Mouse (Mus musculus) lung, postnatal 0 days (tissue): ENCODE measurements at regions not wholly inside any gene's neighbourhood (a gene's known extent, or its start where the extent isn't known, plus 50 kb on each side); places are given as distances from the start of the nearest gene placed in this dataset.
A peak's percentile ranks its signal among the peaks of the same experiment; 100 is the strongest.
"Not testable (repeated sequence)": the region's sequence is repeated elsewhere in the genome, so short reads cannot be mapped to it uniquely, and the experiment has no call there.

Source experiments
- ATAC-seq: fragments of 200-750 bp; cut with Nextera tagmentation; 2 replicates; pipeline ENCODE4 v1.8.0; 2017; ENCODE audit warnings: moderate library complexity
- DNase-seq: peaks from one replicate; pipeline ENCODE4 v3.0.0-alpha.2; 2016; ENCODE audit warnings: low spot score
- H3K27ac ChIP-seq: fragments of 300-500 bp; sonication (generic); 2 replicates; pipeline ENCODE4 v1.5.1; 2014; ENCODE audit warnings: antibody characterized with exemption, mild to moderate bottlenecking, low read length, mixed read lengths
- H3K27me3 ChIP-seq: fragments of 300-500 bp; sonication (generic); replicated peaks from 2 replicates; pipeline ENCODE4 v1.6.1; 2014; ENCODE audit warnings: low read length, mixed read lengths; ENCODE audit not compliant: insufficient read depth
- H3K36me3 ChIP-seq: fragments of 300-500 bp; sonication (generic); 2 replicates; pipeline ENCODE4 v1.6.1; 2014; ENCODE audit warnings: low read length, mixed read lengths; ENCODE audit not compliant: insufficient read depth
- H3K4me1 ChIP-seq: fragments of 300-500 bp; sonication (generic); 2 replicates; pipeline ENCODE4 v1.6.1; 2014; ENCODE audit warnings: antibody characterized with exemption, low read depth, low read length, mixed read lengths; ENCODE audit not compliant: insufficient read depth
- H3K4me2 ChIP-seq: fragments of 300-500 bp; sonication (generic); replicated peaks from 2 replicates; pipeline ENCODE4 v1.6.1; 2014; ENCODE audit warnings: low read depth, mild to moderate bottlenecking, low read length, moderate library complexity, mixed read lengths
- H3K4me3 ChIP-seq: fragments of 300-500 bp; sonication (generic); 2 replicates; pipeline ENCODE4 v1.5.1; 2014; ENCODE audit warnings: low read depth, low read length
- H3K9ac ChIP-seq: fragments of 300-500 bp; sonication (generic); replicated peaks from 2 replicates; pipeline ENCODE4 v1.6.1; 2014; ENCODE audit warnings: low read depth, mild to moderate bottlenecking
- H3K9me3 ChIP-seq: fragments of 300-500 bp; sonication (generic); 2 replicates; pipeline ENCODE4 v1.6.1; 2016; ENCODE audit warnings: low read length, mixed read lengths
- CTCF ChIP-seq: IDR thresholded peaks from 2 replicates; pipeline ENCODE4 v1.5.1; 2016; ENCODE audit warnings: antibody characterized with exemption, mild to moderate bottlenecking
- EP300 ChIP-seq: IDR thresholded peaks from 2 replicates; pipeline ENCODE4 v1.6.1; 2016; ENCODE audit warnings: antibody characterized with exemption, mild to moderate bottlenecking, control low read depth
- WGBS: fragments of 180-500 bp; shearing (Covaris S2); extraction: QIAGEN DNeasy Blood & Tissue Kit; methylation state at CpG from one replicate; pipeline ENCODE4 v1.1.7; 2014; 5-methylcytosine and 5-hydroxymethylcytosine counted together

DNA sequence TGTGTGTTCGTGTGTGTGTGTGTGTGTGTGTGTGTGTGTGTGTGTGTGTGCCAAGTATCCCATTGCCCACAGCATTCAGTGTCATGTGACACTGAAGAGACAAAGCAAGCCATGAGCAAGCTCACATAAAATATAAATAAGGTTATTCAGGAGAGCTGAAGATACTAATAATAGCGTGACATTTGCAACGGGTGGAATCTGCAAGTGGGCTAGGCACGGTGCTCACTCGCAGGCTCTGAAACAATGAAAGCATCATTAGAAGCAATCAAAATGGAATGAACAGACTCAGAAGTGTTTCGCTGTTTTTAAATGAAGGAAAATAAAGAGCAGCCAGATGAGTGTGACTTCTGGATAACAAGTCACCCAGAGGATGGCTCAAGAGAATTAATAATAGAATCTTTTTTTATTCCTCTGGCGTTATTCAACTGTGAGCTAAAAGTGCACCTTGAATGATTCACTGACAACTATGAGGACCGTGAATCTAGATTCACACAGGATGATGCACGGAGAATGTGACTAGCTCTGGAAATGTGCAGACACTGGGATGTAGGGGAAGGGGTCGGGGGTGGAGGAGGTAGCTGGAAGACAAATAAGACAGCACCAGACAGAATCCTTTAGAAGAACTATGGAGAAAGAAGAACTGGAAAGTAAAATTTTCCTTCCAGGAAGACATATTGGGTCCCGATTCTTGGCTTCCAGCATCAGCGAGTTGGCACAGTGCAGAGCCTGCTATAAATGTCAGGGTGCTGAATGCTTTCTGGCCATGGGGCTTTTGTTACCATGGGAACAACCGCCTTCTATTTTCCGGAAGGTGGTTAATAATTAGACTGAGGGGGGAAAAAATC is 55.3 kb downstream of the Actbl2 start:
- no peaks in the 10 kb centered on the region for H3K9me3 ChIP-seq
- ATAC-seq (no peak), DNase-seq (no peak)
- H3K4me1 ChIP-seq: no peaks in the 10 kb centered on the region
- WGBS: 69% methylated on average over 14 of the region's 14 CpGs
- H3K36me3 ChIP-seq: no peaks in the 10 kb centered on the region
- TF ChIP-seq EP300: no peak
- TF ChIP-seq CTCF: no peak
- H3K27ac ChIP-seq: no peak overlapping the region
- no peaks in the 10 kb centered on the region for H3K27me3 ChIP-seq
- no peak overlapping the region for H3K4me3 ChIP-seq
- H3K9ac ChIP-seq: no peak overlapping the region
- no peak overlapping the region for H3K4me2 ChIP-seq

DNA sequence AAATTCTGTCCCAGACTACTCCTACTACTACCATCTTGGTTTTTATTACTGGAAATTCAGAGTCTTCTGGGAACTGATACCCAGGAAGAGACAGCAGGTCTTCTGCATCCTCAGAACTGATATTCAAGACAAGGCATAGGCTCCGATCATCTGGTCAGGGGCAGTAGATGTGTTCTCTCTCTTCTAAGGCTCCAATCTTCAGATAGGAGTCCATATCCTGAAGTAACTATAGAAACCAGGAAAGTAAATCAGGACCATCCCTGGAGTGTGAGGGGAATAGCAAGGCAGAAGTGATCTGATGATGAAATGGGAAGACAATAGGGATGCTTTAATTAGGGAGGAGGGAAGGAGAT is 55.9 kb downstream of the Actbl2 start:
- no peak overlapping the region for H3K4me2 ChIP-seq
- H3K4me3 ChIP-seq: no peak overlapping the region
- H3K9ac ChIP-seq: no peak overlapping the region
- 90% methylated on average over 1 of the region's 1 CpGs for WGBS
- no peaks in the 10 kb centered on the region for H3K9me3 ChIP-seq
- no peaks in the 10 kb centered on the region for H3K27me3 ChIP-seq
- TF ChIP-seq CTCF: no peak
- TF ChIP-seq EP300: no peak
- no peak overlapping the region for H3K27ac ChIP-seq
- DNase-seq: no peak
- no peaks in the 10 kb centered on the region for H3K36me3 ChIP-seq
- no peaks in the 10 kb centered on the region for H3K4me1 ChIP-seq
- no peak for ATAC-seq

DNA sequence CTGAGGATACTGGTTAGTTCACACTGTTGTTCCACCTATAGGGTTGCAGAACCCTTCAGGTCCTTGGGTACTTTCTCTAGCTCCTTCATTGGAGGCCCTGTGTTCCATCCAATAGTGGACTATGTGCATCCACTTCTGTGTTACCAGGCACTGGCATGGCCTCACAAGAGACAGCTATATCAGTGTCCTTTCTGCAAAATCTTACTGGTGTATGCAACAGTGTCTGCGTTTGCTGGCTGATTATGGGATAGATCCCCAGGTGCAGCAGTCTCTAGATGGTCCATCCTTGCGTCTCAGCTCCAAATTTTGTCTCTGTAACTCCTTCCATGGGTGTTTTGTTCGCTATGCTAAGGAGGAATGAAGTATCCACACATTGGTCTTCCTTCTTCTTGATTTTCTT is 58.7 kb downstream of the Actbl2 start:
- H3K4me3 ChIP-seq, H3K27me3 ChIP-seq, H3K9ac ChIP-seq, H3K27ac ChIP-seq, DNase-seq, ATAC-seq, H3K4me2 ChIP-seq, H3K36me3 ChIP-seq, H3K9me3 ChIP-seq, H3K4me1 ChIP-seq: not testable (repeated sequence)
- 87% methylated on average over 3 of the region's 3 CpGs for WGBS

DNA sequence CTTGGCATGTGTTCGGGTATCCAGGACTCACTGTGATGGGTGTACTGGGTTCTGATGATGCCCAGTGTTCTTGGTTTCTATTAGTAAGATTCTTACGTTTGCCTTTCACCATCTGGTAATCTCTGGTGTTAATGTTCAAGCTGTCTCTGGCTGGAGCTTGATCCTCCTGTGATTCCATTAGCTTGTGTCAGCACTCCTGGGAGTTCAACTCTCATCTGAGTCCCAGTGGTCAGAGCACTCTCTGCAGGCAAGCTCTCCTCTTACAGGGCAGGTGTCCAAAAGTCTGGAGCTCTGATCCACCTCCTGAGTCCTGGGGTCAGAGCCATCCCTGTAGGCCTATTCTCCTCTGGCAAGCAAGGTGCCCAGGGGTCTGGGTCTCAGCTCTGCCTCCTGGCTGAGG is 63.1 kb downstream of the Actbl2 start:
- H3K27ac ChIP-seq, DNase-seq, H3K36me3 ChIP-seq, H3K4me2 ChIP-seq, H3K9ac ChIP-seq, H3K27me3 ChIP-seq, H3K4me1 ChIP-seq, H3K9me3 ChIP-seq, ATAC-seq, H3K4me3 ChIP-seq: not testable (repeated sequence)
- 78% methylated on average over 2 of the region's 2 CpGs for WGBS

DNA sequence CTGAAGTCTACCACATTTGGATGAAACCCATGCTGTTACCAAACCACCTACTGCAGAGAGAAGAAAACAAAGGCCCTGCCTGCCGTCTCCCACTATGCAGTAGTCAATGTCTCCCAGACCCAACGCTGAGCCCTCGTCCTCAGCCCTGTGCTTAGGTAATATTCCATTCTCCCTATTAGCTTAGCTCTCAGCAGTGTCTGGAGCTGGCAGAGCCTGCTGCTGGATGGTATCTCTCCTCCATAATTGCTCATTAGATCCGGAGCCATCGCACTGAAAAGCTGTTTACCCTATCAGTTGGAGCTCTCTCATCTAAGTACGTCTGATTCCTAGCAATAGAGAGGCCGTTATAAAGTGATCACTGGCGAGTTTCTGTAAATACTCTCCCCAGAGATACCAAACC is 68.4 kb downstream of the Actbl2 start:
- Histone ChIP-seq H3K9ac (no peak overlapping the region), H3K27me3 (no peaks in the 10 kb centered on the region), H3K27ac (no peak overlapping the region), H3K36me3 (no peaks in the 10 kb centered on the region), H3K4me1 (no peaks in the 10 kb centered on the region), H3K4me2 (no peak overlapping the region), H3K9me3 (no peaks in the 10 kb centered on the region), H3K4me3 (no peak overlapping the region)
- no peak for TF ChIP-seq EP300
- TF ChIP-seq CTCF: no peak
- ATAC-seq: no peak
- WGBS: 57% methylated on average over 8 of the region's 8 CpGs
- DNase-seq: no peak

DNA sequence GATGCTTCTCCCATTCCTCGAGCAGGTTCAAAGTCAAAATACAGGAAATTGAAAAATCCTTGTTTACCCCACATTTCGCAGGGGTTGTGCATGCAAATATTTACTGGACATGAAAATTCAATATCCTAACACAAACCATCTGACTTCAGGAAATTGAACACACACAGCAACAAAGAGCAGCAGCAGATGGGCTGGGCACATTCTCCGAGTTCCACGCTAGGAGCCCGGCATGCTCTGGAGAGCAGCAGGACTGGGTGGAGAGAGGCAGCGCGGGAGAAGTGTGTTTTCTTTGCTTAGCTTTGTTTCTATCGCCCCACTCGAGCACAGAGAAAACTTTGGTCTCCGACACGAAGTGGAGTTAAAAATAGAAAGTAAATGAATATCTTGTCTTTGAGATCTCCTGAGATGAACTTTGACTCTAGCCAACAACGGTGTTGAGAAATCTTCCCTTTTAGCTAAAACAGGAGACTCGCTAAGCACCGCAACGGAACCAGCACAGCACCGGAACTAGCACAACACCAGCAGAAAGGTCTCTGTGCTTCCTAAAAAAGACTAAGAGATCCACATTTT is 71.4 kb downstream of the Actbl2 start:
- no peak overlapping the region for H3K4me3 ChIP-seq
- no peaks in the 10 kb centered on the region for H3K9me3 ChIP-seq
- TF ChIP-seq CTCF (no peak), EP300 (no peak)
- WGBS: 36% methylated on average over 16 of the region's 16 CpGs
- no peak for DNase-seq
- H3K4me2 ChIP-seq: no peak overlapping the region; the same call in 1 of the 2 replicates
- peak; percentile 35; the same call in 1 of the 2 replicates for ATAC-seq
- H3K27ac ChIP-seq: no peak overlapping the region
- no peaks in the 10 kb centered on the region for H3K4me1 ChIP-seq
- H3K9ac ChIP-seq: no peak overlapping the region
- H3K27me3 ChIP-seq: no peaks in the 10 kb centered on the region
- no peaks in the 10 kb centered on the region for H3K36me3 ChIP-seq
